Mouse (Mus musculus) thymus, adult 2 months (tissue): ENCODE results near the gene Nudt8. TPM values are rescaled to one million over a fixed set of nuclear protein-coding genes. Genes with fewer than 3 reads are reported as not detected.
"Not testable (repeated sequence)": the region's sequence is repeated elsewhere in the genome, so short reads cannot be mapped to it uniquely, and the experiment has no call there.

Experiments used
- DNase-seq: peaks from one replicate; pipeline ENCODE4 v3.0.0; 2021
- H3K27ac ChIP-seq: fragments of 200-500 bp; 2 replicates; pipeline ENCODE4 v1.5.1; 2012; ENCODE audit warnings: low read length, control low read depth; ENCODE audit not compliant: control insufficient read depth, insufficient read depth
- H3K27me3 ChIP-seq: fragments of 200-500 bp; 2 replicates; pipeline ENCODE4 v1.6.1; 2012; ENCODE audit warnings: mild to moderate bottlenecking, low read length, moderate library complexity, mixed read lengths; ENCODE audit not compliant: control insufficient read depth, insufficient read depth
- H3K36me3 ChIP-seq: fragments of 200-500 bp; 2 replicates; pipeline ENCODE4 v1.6.1; 2012; ENCODE audit warnings: mild to moderate bottlenecking, low read length, moderate library complexity; ENCODE audit not compliant: control insufficient read depth, insufficient read depth
- H3K4me1 ChIP-seq: fragments of 200-500 bp; replicated peaks from 2 replicates; pipeline ENCODE4 v1.6.1; 2012; ENCODE audit warnings: low read length; ENCODE audit not compliant: control insufficient read depth, insufficient read depth
- H3K4me3 ChIP-seq: fragments of 200-500 bp; 2 replicates; pipeline ENCODE4 v1.5.1; 2012; ENCODE audit warnings: mild to moderate bottlenecking, low read length, control low read depth, moderate library complexity; ENCODE audit not compliant: control insufficient read depth, insufficient read depth
- CTCF ChIP-seq: fragments of 200-500 bp; IDR thresholded peaks from 2 replicates; pipeline ENCODE4 v1.5.1; 2012; ENCODE audit warnings: mild to moderate bottlenecking, control low read depth, low read length, moderate library complexity, borderline replicate concordance; ENCODE audit not compliant: control insufficient read depth, poor library complexity, insufficient read depth; ENCODE audit errors: extremely low read depth
- POLR2A ChIP-seq: fragments of 200-500 bp; IDR thresholded peaks from 2 replicates; pipeline ENCODE4 v1.6.1; 2012; ENCODE audit warnings: mild to moderate bottlenecking, low read length, control low read depth, moderate library complexity; ENCODE audit not compliant: control insufficient read depth, poor library complexity, insufficient read depth; ENCODE audit errors: extremely low read depth
- WGBS: fragments of 180-500 bp; shearing (Covaris S2); methylation state at CpG from one replicate; pipeline ENCODE4 v1.1.7; 2018; 5-methylcytosine and 5-hydroxymethylcytosine counted together
- polyA plus RNA-seq: library from polyadenylated mRNA; depleted of rRNA; stranded (reverse); fragments of >200 nt; gene quantifications from 2 replicates; pipeline ENCODE4 v1.2.3, GENCODE M21; 2012

Nudt8 gene
- polyA plus RNA-seq, 1 experiment: 23.6 TPM

- no peak for TF ChIP-seq POLR2A
- no peak for TF ChIP-seq CTCF
- WGBS: 79% methylated on average over 9 of the region's 9 CpGs
- Histone ChIP-seq H3K36me3 (no peaks in the 10 kb centered on the region), H3K4me1 (no peaks in the 10 kb centered on the region), H3K27me3 (no peaks in the 10 kb centered on the region), H3K27ac (no peak within 1 kb of the TSS), H3K4me3 (no peak within 1 kb of the TSS)
- no peak for DNase-seq
Observed at GRCm38 (mm10) chr19:3972229-3972628, 28.2 kb upstream of the Nudt8 start, which contains the start of gene Aldh3b2. Gene Aldh3b2, plus strand, starts transcription at chr19:3972328.

GRCm38 (mm10) chr19:3974608-3975007, 25.8 kb upstream of the Nudt8 start:
- WGBS: 97% methylated on average over 6 of the region's 6 CpGs
- not testable (repeated sequence) for H3K27ac ChIP-seq, H3K27me3 ChIP-seq, H3K4me3 ChIP-seq, DNase-seq, H3K36me3 ChIP-seq, H3K4me1 ChIP-seq

GRCm38 (mm10) chr19:3975866-3976265, 24.5 kb upstream of the Nudt8 start:
- TF ChIP-seq CTCF (no peak), POLR2A (no peak)
- no peak for DNase-seq
- no peaks in the 10 kb centered on the region for H3K36me3 ChIP-seq
- no peak overlapping the region for H3K4me3 ChIP-seq
- H3K4me1 ChIP-seq: no peaks in the 10 kb centered on the region
- H3K27ac ChIP-seq: no peak overlapping the region
- H3K27me3 ChIP-seq: no peaks in the 10 kb centered on the region
- WGBS: 93% methylated on average over 2 of the region's 2 CpGs

GRCm38 (mm10) chr19:3980309-3980708, 20.1 kb upstream of the Nudt8 start:
- WGBS: 13% methylated on average over 4 of the region's 4 CpGs
- peaks cover 8% of the 10 kb centered on the region for H3K4me1 ChIP-seq
- TF ChIP-seq POLR2A (no peak), CTCF (no peak)
- peak; percentile 84 for DNase-seq
- no peak overlapping the region for H3K4me3 ChIP-seq
- H3K27ac ChIP-seq: no peak overlapping the region
- H3K27me3 ChIP-seq: no peaks in the 10 kb centered on the region
- H3K36me3 ChIP-seq: no peaks in the 10 kb centered on the region

GRCm38 (mm10) chr19:3980917-3981316, 19.5 kb upstream of the Nudt8 start:
- Histone ChIP-seq H3K27ac (no peak overlapping the region), H3K4me1 (peaks cover 11% of the 10 kb centered on the region), H3K4me3 (no peak overlapping the region), H3K36me3 (no peaks in the 10 kb centered on the region), H3K27me3 (no peaks in the 10 kb centered on the region)
- DNase-seq: no peak
- 87% methylated on average over 9 of the region's 9 CpGs for WGBS
- TF ChIP-seq POLR2A (no peak), CTCF (no peak)

- Histone ChIP-seq H3K4me3 (no peak overlapping the region), H3K27ac (no peak overlapping the region), H3K27me3 (no peaks in the 10 kb centered on the region), H3K36me3 (no peaks in the 10 kb centered on the region), H3K4me1 (peaks cover 16% of the 10 kb centered on the region)
- WGBS: 92% methylated on average over 9 of the region's 9 CpGs
- DNase-seq: no peak
- TF ChIP-seq CTCF (no peak), POLR2A (no peak)
Observed at GRCm38 (mm10) chr19:3983527-3984200, 16.7 kb upstream of the Nudt8 start.

GRCm38 (mm10) chr19:3985261-3985681, 15.1 kb upstream of the Nudt8 start:
- TF ChIP-seq POLR2A (no peak), CTCF (no peak)
- H3K27ac ChIP-seq: no peak overlapping the region
- 51% methylated on average over 8 of the region's 8 CpGs for WGBS

More at GRCm38 (mm10) chr19:3985261-3985681, 15.1 kb upstream of the Nudt8 start:
- Histone ChIP-seq H3K4me1 (peaks cover 16% of the 10 kb centered on the region), H3K4me3 (no peak overlapping the region), H3K27me3 (no peaks in the 10 kb centered on the region), H3K36me3 (no peaks in the 10 kb centered on the region)
- DNase-seq: no peak
